Mouse (Mus musculus): ENCODE results near the gene Rnf225.
A peak's percentile ranks its signal among the peaks of the same experiment; 100 is the strongest.
"Not testable (repeated sequence)": the region's sequence is repeated elsewhere in the genome, so short reads cannot be mapped to it uniquely, and the experiment has no call there.

Gene Rnf225

GRCm38 (mm10) chr7:12927191-12927680, at the start of gene Rnf225:
TSS of gene Rnf225 (plus strand) at chr7:12927416.
- peak; percentile 64 for DNase-seq

GRCm38 (mm10) chr7:12880036-12880435, 47.2 kb upstream of the Rnf225 start:
- no peak for DNase-seq

GRCm38 (mm10) chr7:12880497-12880896, 46.7 kb upstream of the Rnf225 start:
- DNase-seq, result not testable (repeated sequence)

GRCm38 (mm10) chr7:12880911-12881660, 46.1 kb upstream of the Rnf225 start, which contains the start of gene Zfp128:
TSS of gene Zfp128 (plus strand) at chr7:12881177.
- DNase-seq, result peak; percentile 98

GRCm38 (mm10) chr7:12886563-12887266, 40.5 kb upstream of the Rnf225 start:
- DNase-seq, result no peak

GRCm38 (mm10) chr7:12887585-12887984, 39.6 kb upstream of the Rnf225 start:
- no peak for DNase-seq

GRCm38 (mm10) chr7:12890928-12891327, 36.3 kb upstream of the Rnf225 start:
- no peak for DNase-seq

GRCm38 (mm10) chr7:12891334-12891733, 35.9 kb upstream of the Rnf225 start:
- DNase-seq, result no peak

- DNase-seq, result peak; percentile 96
Observed at GRCm38 (mm10) chr7:12897655-12898410, 29.4 kb upstream of the Rnf225 start, which contains the start of gene Zscan22. TSS of gene Zscan22 (plus strand) at chr7:12897815.

GRCm38 (mm10) chr7:12901517-12901916, 25.7 kb upstream of the Rnf225 start:
- DNase-seq, result no peak

GRCm38 (mm10) chr7:12903623-12904022, 23.6 kb upstream of the Rnf225 start:
- no peak for DNase-seq

GRCm38 (mm10) chr7:12905146-12905545, 22.1 kb upstream of the Rnf225 start:
- DNase-seq, result no peak

- DNase-seq, result peak; percentile 83
Observed at GRCm38 (mm10) chr7:12909498-12909962, 17.7 kb upstream of the Rnf225 start.

- peak; percentile 76 for DNase-seq
Observed at GRCm38 (mm10) chr7:12910181-12910668, 17.0 kb upstream of the Rnf225 start.

- DNase-seq, result peak; percentile 30
Observed at GRCm38 (mm10) chr7:12913556-12913955, 13.7 kb upstream of the Rnf225 start.

- DNase-seq, result not testable (repeated sequence)
Observed at GRCm38 (mm10) chr7:12920495-12920894, 6.7 kb upstream of the Rnf225 start.

GRCm38 (mm10) chr7:12921318-12921704, 5.9 kb upstream of the Rnf225 start:
- no peak for DNase-seq

GRCm38 (mm10) chr7:12921705-12922465, 5.3 kb upstream of the Rnf225 start, which contains the start of gene Rps5:
TSS of gene Rps5 (plus strand) at chr7:12922290.
- peak; percentile 99 for DNase-seq

- no peak for DNase-seq
Observed at GRCm38 (mm10) chr7:12922729-12923128, 4.5 kb upstream of the Rnf225 start.

GRCm38 (mm10) chr7:12926316-12926715, 900 bp upstream of the Rnf225 start:
- no peak for DNase-seq

- peak; percentile 54 for DNase-seq
Observed at GRCm38 (mm10) chr7:12927693-12928589, 725 bp downstream of the Rnf225 start.
